Mouse (Mus musculus) T-helper 2 cell (primary cell): ENCODE data around the gene C1galt1.

Experiments
- in situ Hi-C: fragments of 300-600 bp; cut with MboI, MseI; formaldehyde crosslinking; loops from one replicate; pipeline ENCODE4 v1.15.1; 2025; ENCODE audit warnings: high pct_unique_total_duplicates

The C1galt1 gene

DNA sequence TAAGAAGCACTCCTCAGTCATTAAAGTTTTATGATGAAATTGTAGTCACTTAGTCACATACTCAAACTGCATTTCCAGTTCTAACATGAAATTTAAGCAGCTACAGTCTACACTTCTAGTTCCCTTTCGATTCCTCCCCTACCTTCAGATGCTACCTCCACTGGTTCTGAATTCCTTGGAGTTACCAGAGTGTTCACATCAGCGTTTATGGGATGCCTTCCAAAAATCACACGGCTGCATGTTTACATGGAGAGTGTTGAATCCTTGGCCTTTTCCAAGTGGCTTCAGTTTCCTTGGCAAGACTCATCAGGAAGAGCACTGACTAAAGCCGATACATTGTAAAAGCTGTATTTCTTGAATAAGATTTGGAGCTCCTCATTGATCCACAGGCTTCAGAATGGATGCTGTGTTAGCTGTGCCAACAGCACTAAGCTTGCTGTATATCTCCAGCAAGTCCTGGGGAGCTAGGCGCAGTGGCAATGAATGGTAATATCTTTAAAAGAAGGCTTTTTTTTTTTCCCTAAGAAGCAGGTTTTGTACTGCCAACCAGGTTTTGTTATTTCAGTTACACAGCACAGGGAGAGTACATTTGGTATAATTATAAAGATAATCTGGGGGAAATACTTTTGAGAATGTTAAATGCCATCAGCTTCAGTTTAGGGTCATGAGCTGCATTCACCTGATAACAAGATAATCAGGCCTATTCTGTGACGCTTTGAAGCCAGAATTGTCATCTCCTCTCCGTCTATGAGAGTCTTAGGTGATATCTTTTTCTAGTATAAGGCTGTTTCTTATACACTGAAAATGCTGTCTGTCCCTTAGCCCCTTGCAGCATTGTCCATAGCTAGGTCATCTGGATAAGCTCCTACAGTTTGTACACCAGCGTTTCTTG, 13.0 kb downstream of the C1galt1 start:
- in situ Hi-C loops = no loop called here

- in situ Hi-C loops = no loop called here
These were observed 13.9 kb downstream of the C1galt1 start for GRCm38 (mm10) chr6:7858586-7858985.

DNA sequence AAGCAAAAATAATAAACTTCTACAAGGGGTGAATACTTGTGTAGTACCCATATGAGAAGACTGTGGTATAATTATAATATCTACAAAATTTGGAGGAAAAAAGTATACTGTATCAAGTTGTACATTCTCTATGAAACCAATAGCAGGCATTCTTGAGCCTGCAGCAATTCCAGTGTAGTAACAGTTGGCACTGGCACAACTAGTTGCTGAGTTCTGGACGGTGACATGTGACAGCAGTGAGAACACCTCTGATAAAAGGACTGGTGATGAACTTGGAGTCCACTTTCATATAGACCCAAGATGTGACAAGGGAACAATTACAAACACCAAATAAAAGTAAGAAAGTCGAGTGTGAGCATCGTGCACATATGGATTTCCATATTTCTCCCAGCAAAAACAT, 14.5 kb downstream of the C1galt1 start:
- in situ Hi-C loops = no loop called here

GRCm38 (mm10) chr6:7861033-7861432, 16.4 kb downstream of the C1galt1 start:
- in situ Hi-C loops = no loop called here

GRCm38 (mm10) chr6:7863354-7863753, 18.7 kb downstream of the C1galt1 start:
- in situ Hi-C loops = no loop called here

- in situ Hi-C loops = no loop called here
These were observed 32.2 kb downstream of the C1galt1 start for GRCm38 (mm10) chr6:7876836-7877235.

- in situ Hi-C loops = no loop called here
These were observed 37.0 kb downstream of the C1galt1 start for GRCm38 (mm10) chr6:7881595-7882128.

DNA sequence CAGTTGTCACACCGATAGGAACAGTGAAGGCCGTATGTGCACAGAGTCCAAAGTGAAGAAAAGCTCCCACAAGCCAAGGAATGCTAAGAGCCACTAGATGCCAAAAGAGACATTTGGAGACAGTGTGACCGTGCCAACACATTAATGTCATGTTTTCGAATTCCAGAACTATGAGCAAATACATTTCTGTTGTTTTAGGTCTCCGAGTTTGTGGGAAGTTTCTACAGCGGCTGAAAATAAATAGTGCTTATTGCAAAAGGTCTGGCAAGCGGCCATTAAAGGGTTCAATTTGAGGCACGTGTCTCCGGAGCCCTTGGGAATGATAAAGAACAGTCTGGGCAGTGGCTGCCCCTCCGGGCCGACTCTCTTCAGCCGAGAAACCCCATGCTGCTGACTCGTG, 37.9 kb downstream of the C1galt1 start:
- in situ Hi-C loops = no loop called here

GRCm38 (mm10) chr6:7885994-7886684, 41.5 kb downstream of the C1galt1 start:
- in situ Hi-C loops = no loop called here

GRCm38 (mm10) chr6:7886685-7887004, 42.0 kb downstream of the C1galt1 start:
- in situ Hi-C loops = no loop called here

- in situ Hi-C loops = no loop called here
These were observed 51.7 kb downstream of the C1galt1 start for GRCm38 (mm10) chr6:7896339-7896738.

DNA sequence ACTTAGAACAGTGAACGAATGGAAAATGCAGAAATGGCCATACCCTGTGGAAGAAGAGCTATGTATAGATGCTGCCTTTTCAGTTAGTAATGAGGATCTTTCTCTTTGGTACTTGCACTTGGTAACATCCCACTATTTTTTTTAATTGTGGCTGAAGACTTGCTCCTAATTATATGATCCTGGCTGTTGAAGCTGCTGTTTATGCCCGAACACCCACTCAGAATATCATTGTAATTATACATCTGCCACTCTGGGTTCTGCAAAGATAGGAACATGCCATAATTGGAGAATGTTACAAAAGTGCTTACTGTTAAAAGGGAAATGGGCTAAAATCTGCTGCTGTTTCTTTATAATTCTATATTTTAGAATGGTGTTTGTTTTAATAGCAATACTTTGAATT, 67.4 kb downstream of the C1galt1 start:
- in situ Hi-C loops = no loop called here
